Mouse (Mus musculus): Measurements from ENCODE around the gene Ldlrad1. TPM values are rescaled to one million over a fixed set of nuclear protein-coding genes. Genes with fewer than 3 reads are reported as not detected.

The Ldlrad1 gene
- total RNA-seq, 2 experiments from 2014 or later, result 0.33 TPM; not detected in 1

- intact Hi-C loops (cut with DNase I), result no loop called here
Observed at GRCm38 (mm10) chr4:107207016-107207415, 2.0 kb upstream of the Ldlrad1 start.

GRCm38 (mm10) chr4:107210483-107211097 lies 1.6 kb downstream of the Ldlrad1 start:
- intact Hi-C loops (cut with DNase I), result no loop called here
- no peak for DNase-seq

More at GRCm38 (mm10) chr4:107207016-107207415, 2.0 kb upstream of the Ldlrad1 start:
- DNase-seq, result no peak

GRCm38 (mm10) chr4:107211465-107211864 lies 2.5 kb downstream of the Ldlrad1 start:
- intact Hi-C loops (cut with DNase I), result no loop called here
- DNase-seq, result no peak

- DNase-seq, result no peak
- intact Hi-C loops (cut with DNase I), result no loop called here
Observed at GRCm38 (mm10) chr4:107211936-107212335, 3.0 kb downstream of the Ldlrad1 start.

GRCm38 (mm10) chr4:107213279-107214011 lies 4.5 kb downstream of the Ldlrad1 start:
- no peak for DNase-seq
- intact Hi-C loops (cut with DNase I), result no loop called here

GRCm38 (mm10) chr4:107217574-107217973 lies 8.6 kb downstream of the Ldlrad1 start:
- no peak for DNase-seq
- intact Hi-C loops (cut with DNase I), result no loop called here

- DNase-seq, result peak; percentile 16 to 18
- intact Hi-C loops (cut with DNase I), result no loop called here
Observed at GRCm38 (mm10) chr4:107221524-107221923, 12.5 kb downstream of the Ldlrad1 start.

- DNase-seq, result peak; percentile 53 to 75
- intact Hi-C loops (cut with DNase I), result no loop called here
Observed at GRCm38 (mm10) chr4:107223225-107224204, 14.5 kb downstream of the Ldlrad1 start.

- intact Hi-C loops (cut with DNase I), result no loop called here
- no peak for DNase-seq
Observed at GRCm38 (mm10) chr4:107226313-107226712, 17.3 kb downstream of the Ldlrad1 start.

- intact Hi-C loops (cut with DNase I), result no loop called here
- no peak for DNase-seq
Observed at GRCm38 (mm10) chr4:107232219-107232618, 23.2 kb downstream of the Ldlrad1 start.

- intact Hi-C loops (cut with DNase I), result no loop called here
- no peak for DNase-seq
Observed at GRCm38 (mm10) chr4:107238253-107238652, 29.3 kb downstream of the Ldlrad1 start.

- no peak for DNase-seq
- intact Hi-C loops (cut with DNase I), result no loop called here
Observed at GRCm38 (mm10) chr4:107240196-107240595, 31.2 kb downstream of the Ldlrad1 start.

- DNase-seq, result no peak
- intact Hi-C loops (cut with DNase I), result no loop called here
Observed at GRCm38 (mm10) chr4:107243365-107244333, 34.7 kb downstream of the Ldlrad1 start.

GRCm38 (mm10) chr4:107245368-107245767 lies 36.4 kb downstream of the Ldlrad1 start:
- DNase-seq, result no peak

GRCm38 (mm10) chr4:107246040-107246439 lies 37.1 kb downstream of the Ldlrad1 start:
- no peak for DNase-seq
- intact Hi-C loops (cut with DNase I), result no loop called here

More at GRCm38 (mm10) chr4:107245368-107245767, 36.4 kb downstream of the Ldlrad1 start:
- intact Hi-C loops (cut with DNase I), result no loop called here

- no peak for DNase-seq
- intact Hi-C loops (cut with DNase I), result no loop called here
Observed at GRCm38 (mm10) chr4:107247110-107247509, 38.1 kb downstream of the Ldlrad1 start.

GRCm38 (mm10) chr4:107248061-107248460 lies 39.1 kb downstream of the Ldlrad1 start:
- no peak for DNase-seq
- intact Hi-C loops (cut with DNase I), result no loop called here

- intact Hi-C loops (cut with DNase I), result no loop called here
- DNase-seq, result no peak
Observed at GRCm38 (mm10) chr4:107249471-107249870, 40.5 kb downstream of the Ldlrad1 start.

- peak; percentile 10 to 54 for DNase-seq
- intact Hi-C loops (cut with DNase I), result loop anchor here (1.0 to 5.0 kb wide), 2 partner anchors 73 to 99 kb away; partner anchors contain the start of genes Tceanc2 and Tmem59
Observed at GRCm38 (mm10) chr4:107250494-107250893, 41.5 kb downstream of the Ldlrad1 start.
